Mouse (Mus musculus) limb, embryonic 14.5 days (tissue): ENCODE measurements around the gene Ptchd3. TPM values are rescaled to one million over a fixed set of nuclear protein-coding genes. Genes with fewer than 3 reads are reported as not detected.

Experiments used
- ATAC-seq: fragments of 200-750 bp; cut with Nextera tagmentation; 2 replicates; pipeline ENCODE4 v1.8.0; 2017; ENCODE audit warnings: low read depth, moderate number of reproducible peaks, moderate TSS enrichment; ENCODE audit not compliant: low FRiP score
- DNase-seq: peaks from one replicate; pipeline ENCODE4 v3.0.0-alpha.2; 2015; ENCODE audit warnings: low spot score
- H3K27ac ChIP-seq: fragments of 300-500 bp; sonication (generic); replicated peaks from 2 replicates; pipeline ENCODE4 v1.5.1; 2014; ENCODE audit warnings: low read depth, mild to moderate bottlenecking, low read length, moderate library complexity, mixed read lengths
- H3K27me3 ChIP-seq: fragments of 300-500 bp; sonication (generic); 2 replicates; pipeline ENCODE4 v1.6.1; 2014; ENCODE audit warnings: low read length, mixed read lengths; ENCODE audit not compliant: control insufficient read depth, insufficient read depth
- H3K36me3 ChIP-seq: fragments of 300-500 bp; sonication (generic); 2 replicates; pipeline ENCODE4 v1.6.1; 2014; ENCODE audit warnings: mild to moderate bottlenecking, low read length, moderate library complexity, mixed read lengths; ENCODE audit not compliant: control insufficient read depth, insufficient read depth
- H3K4me1 ChIP-seq: fragments of 300-500 bp; sonication (generic); 2 replicates; pipeline ENCODE4 v1.6.1; 2014; ENCODE audit warnings: antibody characterized with exemption, low read length, mixed read lengths; ENCODE audit not compliant: control insufficient read depth, insufficient read depth
- H3K4me2 ChIP-seq: fragments of 300-500 bp; sonication (generic); replicated peaks from 2 replicates; pipeline ENCODE4 v1.6.1; 2014; ENCODE audit warnings: low read depth, mild to moderate bottlenecking, low read length, moderate library complexity; ENCODE audit not compliant: severe bottlenecking
- H3K4me3 ChIP-seq: fragments of 300-500 bp; sonication (generic); replicated peaks from 2 replicates; pipeline ENCODE4 v1.5.1; 2014; ENCODE audit warnings: low read length
- H3K9ac ChIP-seq: fragments of 300-500 bp; sonication (generic); 2 replicates; pipeline ENCODE4 v1.6.1; 2014; ENCODE audit warnings: mild to moderate bottlenecking, low read depth, low read length, moderate library complexity; ENCODE audit not compliant: severe bottlenecking
- H3K9me3 ChIP-seq: fragments of 300-500 bp; sonication (generic); 2 replicates; pipeline ENCODE4 v1.6.1; 2016; ENCODE audit warnings: low read length; ENCODE audit not compliant: control insufficient read depth
- POLR2A ChIP-seq: fragments of 200-500 bp; IDR thresholded peaks from 2 replicates; pipeline ENCODE4 v1.8.0; 2012; ENCODE audit warnings: inconsistent platforms, mild to moderate bottlenecking, moderate library complexity, borderline replicate concordance; ENCODE audit not compliant: insufficient read depth, insufficient read length; ENCODE audit errors: extremely low read depth
- WGBS: fragments of 180-500 bp; shearing (Covaris S2); extraction: QIAGEN DNeasy Blood & Tissue Kit; methylation state at CpG from one replicate; pipeline ENCODE4 v1.1.7; 2014; 5-methylcytosine and 5-hydroxymethylcytosine counted together
- polyA plus RNA-seq, 2 experiments: library from polyadenylated mRNA; depleted of rRNA in 1 of 2; stranded (reverse) in 1 of 2; unstranded in 1 of 2; fragments of >200 nt; fragmentation: Nextera tagmentation in 1 of 2; extraction: Ambion mirVana in 1 of 2; gene quantifications; 2 replicates each; pipeline versions ENCODE4 v1.2.1 to v1.2.3; 2012 to 2014

Gene Ptchd3
- polyA plus RNA-seq, 2 experiments: 0.09 TPM; not detected in 1

- no peak overlapping the region for H3K9ac ChIP-seq
- no peak overlapping the region for H3K27ac ChIP-seq
- TF ChIP-seq POLR2A: no peak
- H3K4me1 ChIP-seq: 0 out of 2 replicates have a peak, but pooled peaks cover 6% of the 10 kb centered on the region
- no peak overlapping the region for H3K4me3 ChIP-seq
- H3K9me3 ChIP-seq: no peaks in the 10 kb centered on the region
- H3K27me3 ChIP-seq: no peaks in the 10 kb centered on the region
- H3K4me2 ChIP-seq: no peak overlapping the region
- DNase-seq (no peak), ATAC-seq (no peak)
- no peaks in the 10 kb centered on the region for H3K36me3 ChIP-seq
- WGBS: 84% methylated on average over 2 of the region's 2 CpGs
Measured at GRCm38 (mm10) chr11:121798591-121798990, 31.5 kb upstream of the Ptchd3 start.

- TF ChIP-seq POLR2A: no peak
- no peak overlapping the region for H3K27ac ChIP-seq
- 75% methylated on average over 4 of the region's 4 CpGs for WGBS
Measured at GRCm38 (mm10) chr11:121799746-121800299, 30.2 kb upstream of the Ptchd3 start.

GRCm38 (mm10) chr11:121802743-121803142, 27.3 kb upstream of the Ptchd3 start:
- DNase-seq (no peak), ATAC-seq (no peak)
- H3K9ac ChIP-seq: no peak overlapping the region
- no peaks in the 10 kb centered on the region for H3K36me3 ChIP-seq
- H3K9me3 ChIP-seq: no peaks in the 10 kb centered on the region
- no peak overlapping the region for H3K27ac ChIP-seq
- TF ChIP-seq POLR2A: no peak
- H3K4me3 ChIP-seq: no peak overlapping the region
- H3K4me2 ChIP-seq: no peak overlapping the region
- H3K27me3 ChIP-seq: no peaks in the 10 kb centered on the region
- no peaks in the 10 kb centered on the region for H3K4me1 ChIP-seq
- WGBS: 98% methylated on average over 2 of the region's 2 CpGs

More at GRCm38 (mm10) chr11:121799746-121800299, 30.2 kb upstream of the Ptchd3 start:
- Histone ChIP-seq H3K27me3 (no peaks in the 10 kb centered on the region), H3K9ac (no peak overlapping the region), H3K36me3 (no peaks in the 10 kb centered on the region), H3K4me1 (0 out of 2 replicates have a peak, but pooled peaks cover 2% of the 10 kb centered on the region), H3K9me3 (no peaks in the 10 kb centered on the region), H3K4me3 (no peak overlapping the region), H3K4me2 (no peak overlapping the region)
- ATAC-seq: no peak
- no peak for DNase-seq

GRCm38 (mm10) chr11:121804258-121805027, 25.6 kb upstream of the Ptchd3 start:
- H3K9ac ChIP-seq: no peak overlapping the region
- H3K9me3 ChIP-seq: no peaks in the 10 kb centered on the region
- no peaks in the 10 kb centered on the region for H3K4me1 ChIP-seq
- H3K27ac ChIP-seq: no peak overlapping the region
- H3K4me2 ChIP-seq: no peak overlapping the region
- H3K4me3 ChIP-seq: no peak overlapping the region
- WGBS: 92% methylated on average over 5 of the region's 5 CpGs
- ATAC-seq: no peak
- H3K27me3 ChIP-seq: no peaks in the 10 kb centered on the region
- TF ChIP-seq POLR2A: no peak
- no peaks in the 10 kb centered on the region for H3K36me3 ChIP-seq
- DNase-seq: no peak

GRCm38 (mm10) chr11:121808204-121808852, 21.7 kb upstream of the Ptchd3 start:
- H3K9me3 ChIP-seq: no peaks in the 10 kb centered on the region
- no peak overlapping the region for H3K4me3 ChIP-seq
- no peak overlapping the region for H3K4me2 ChIP-seq
- H3K27me3 ChIP-seq: no peaks in the 10 kb centered on the region
- WGBS: 4% methylated on average over 4 of the region's 4 CpGs
- DNase-seq (peak; percentile 91), ATAC-seq (peak; percentile 76; the same call in 1 of the 2 replicates)
- no peak for TF ChIP-seq POLR2A
- no peak overlapping the region for H3K9ac ChIP-seq
- no peaks in the 10 kb centered on the region for H3K4me1 ChIP-seq
- no peak overlapping the region for H3K27ac ChIP-seq
- H3K36me3 ChIP-seq: no peaks in the 10 kb centered on the region
